Mouse (Mus musculus) right cerebral cortex, postnatal 4 days (tissue): ENCODE measurements around the gene Atp5h.
A peak's percentile ranks its signal among the peaks of the same experiment; 100 is the strongest.

ENCODE experiments used
- DNase-seq: peaks from one replicate; pipeline ENCODE4 v3.0.0-alpha.2; 2022

The Atp5h gene

DNA sequence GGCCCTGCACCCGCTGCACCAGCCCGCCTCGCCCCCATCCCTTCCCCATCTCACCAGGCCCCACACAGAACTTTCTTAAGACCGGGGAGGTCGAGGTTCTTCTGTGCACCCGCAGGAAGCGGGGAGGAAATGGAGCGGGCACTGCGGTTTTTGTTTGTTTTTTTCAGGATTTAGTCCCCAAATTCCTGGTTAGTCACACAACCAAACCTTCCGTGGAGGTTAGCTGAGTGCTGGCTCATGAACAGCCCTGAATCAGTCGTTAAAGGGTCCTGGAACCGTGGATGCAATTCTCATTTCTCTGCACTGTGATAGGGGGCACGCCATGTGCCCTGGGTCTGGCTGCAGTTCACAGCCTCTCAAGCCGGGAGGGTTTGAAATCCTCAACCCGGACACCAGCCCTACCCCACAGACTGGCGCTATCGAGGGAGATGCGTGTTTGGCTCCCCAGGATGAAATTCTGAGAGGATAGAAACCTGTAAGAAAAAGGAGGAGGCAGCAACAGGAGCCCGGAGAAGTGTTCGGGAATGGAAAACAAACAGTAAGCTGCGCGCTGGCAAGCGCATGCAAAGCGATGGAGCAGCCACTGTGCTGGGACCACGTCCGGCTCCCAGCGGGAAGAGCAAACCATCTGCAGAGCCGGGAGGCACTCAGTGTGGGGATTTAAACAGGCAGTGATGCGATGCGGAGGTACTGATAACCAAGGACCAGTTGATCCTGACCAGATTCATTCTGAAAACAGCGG is 16.0 kb upstream of the Atp5h start:
- peak; percentile 52 for DNase-seq

DNA sequence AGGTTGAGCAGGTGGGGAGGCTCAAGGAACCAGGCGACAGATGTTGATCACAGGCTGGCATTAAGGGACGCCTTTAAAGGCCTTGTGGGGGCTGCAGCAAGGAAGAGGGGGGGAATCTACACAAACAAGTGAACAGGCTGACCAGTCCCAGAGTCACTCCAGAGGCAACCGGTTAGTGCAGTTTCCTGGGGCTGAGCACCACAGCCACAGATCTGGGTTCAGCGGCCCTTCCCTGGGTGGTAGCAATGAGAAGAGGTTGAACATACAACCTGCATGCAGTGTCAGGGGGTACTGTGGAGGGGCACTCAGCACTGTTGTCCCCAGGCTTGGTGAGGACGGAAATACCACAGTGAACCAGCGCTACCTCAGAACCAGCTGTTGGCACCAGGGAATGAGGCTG is 13.6 kb upstream of the Atp5h start:
- no peak for DNase-seq

DNA sequence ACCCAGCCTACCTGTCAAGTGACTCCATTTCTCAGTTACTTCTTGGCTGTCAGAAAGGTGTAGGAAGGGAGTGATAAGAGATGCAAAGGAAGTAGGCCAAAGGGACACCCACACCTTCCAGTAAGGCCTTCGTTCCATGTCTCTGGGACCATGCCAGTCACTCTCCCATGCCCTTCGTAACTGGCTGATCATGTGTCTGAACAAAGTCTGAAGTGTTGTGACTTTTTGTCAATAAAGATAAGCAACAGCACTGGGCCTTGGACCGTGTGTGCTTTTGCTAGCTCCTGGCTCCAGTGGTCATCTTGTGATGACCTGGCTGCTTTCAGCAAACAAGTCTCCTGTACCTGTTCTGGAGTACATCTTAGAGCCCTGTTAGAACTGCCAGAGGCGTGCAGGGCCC is 13.1 kb upstream of the Atp5h start:
- DNase-seq = no peak

- no peak for DNase-seq
These were observed 10.8 kb upstream of the Atp5h start for GRCm38 (mm10) chr11:115430561-115430960.

GRCm38 (mm10) chr11:115429307-115429706 is 9.5 kb upstream of the Atp5h start:
- no peak for DNase-seq

DNA sequence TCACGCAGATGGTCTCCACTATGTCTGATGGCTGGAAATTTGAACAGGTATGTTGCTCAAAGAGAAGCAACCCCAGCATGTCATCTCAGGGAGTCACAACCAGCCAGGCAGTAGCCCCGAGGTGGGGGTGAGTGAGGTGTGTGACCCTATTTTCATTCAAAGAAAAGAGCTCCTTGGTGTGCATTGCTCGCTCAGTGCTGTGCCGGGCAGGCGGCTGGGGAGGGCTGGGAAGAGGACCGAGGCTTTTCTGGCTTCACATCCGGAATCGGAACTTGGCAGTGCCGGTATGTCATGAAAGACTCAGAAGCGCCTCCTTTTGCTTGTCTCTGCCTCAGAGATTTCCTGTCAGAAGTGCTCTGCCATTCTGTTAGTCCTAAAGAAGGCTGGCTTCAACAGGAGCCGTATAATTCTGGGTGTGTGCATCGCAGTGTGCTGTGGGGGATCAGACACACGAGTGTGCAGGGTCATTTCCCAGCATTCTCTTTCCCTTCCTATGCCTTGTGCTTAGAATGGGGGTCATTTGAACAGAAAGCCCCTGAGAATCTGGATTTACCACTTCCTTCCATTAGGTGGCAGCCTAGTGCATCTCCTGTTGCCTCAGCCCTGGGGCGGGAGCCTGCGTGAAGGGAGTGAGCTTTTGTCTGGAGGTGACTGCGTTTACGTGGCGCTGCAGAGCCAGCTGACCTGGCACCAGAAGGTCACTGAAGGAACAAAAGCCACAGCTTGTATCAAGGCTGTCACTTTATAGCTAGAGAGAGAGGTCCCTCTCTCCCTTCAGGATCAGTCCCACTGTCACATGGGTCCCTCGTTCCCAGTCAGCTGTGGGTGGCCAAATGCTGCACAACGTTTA is 7.9 kb upstream of the Atp5h start:
- peak; percentile 62 for DNase-seq

DNA sequence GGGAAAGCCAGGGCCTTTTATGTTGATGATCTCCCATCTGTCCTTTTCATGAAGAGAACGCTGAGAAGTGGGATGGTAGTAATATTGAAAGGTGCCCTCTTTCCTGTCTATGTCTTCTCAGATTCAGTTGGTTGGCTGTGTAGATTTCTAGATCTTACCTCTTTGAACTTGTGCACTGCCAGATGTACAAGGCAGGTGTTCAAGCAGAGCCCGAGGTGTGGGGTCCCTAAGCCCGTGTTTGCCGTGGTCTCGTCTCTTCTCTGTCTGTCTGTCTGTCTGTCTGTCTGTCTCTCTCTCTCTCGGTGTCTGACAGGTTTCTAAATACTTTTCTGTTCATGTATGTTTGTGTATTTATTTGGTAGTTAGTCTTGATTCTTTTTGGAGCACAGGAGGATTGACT is 5.9 kb upstream of the Atp5h start:
- DNase-seq = no peak

- no peak for DNase-seq
These were observed 4.9 kb upstream of the Atp5h start for GRCm38 (mm10) chr11:115424666-115425065.

DNA sequence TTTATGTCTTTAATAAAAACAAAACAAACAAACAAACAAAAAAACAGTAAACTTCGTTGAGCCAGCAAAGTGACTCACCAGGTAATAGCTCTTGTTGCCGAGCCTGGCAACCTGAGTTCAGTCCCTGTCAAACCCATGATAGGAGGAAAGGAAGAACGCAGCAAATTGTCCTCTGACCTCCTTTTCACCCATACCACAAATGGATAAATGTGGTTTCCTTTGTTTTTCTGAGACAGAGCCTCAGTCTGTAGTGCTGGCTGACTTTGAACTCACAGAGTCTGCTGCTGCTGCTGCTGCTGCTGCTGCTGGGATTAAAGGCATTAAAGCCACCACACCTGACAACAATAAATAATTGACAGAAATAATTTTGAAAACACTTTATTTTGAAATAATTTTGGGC is 3.3 kb upstream of the Atp5h start:
- DNase-seq = no peak

GRCm38 (mm10) chr11:115421972-115422371 is 2.2 kb upstream of the Atp5h start:
- no peak for DNase-seq

DNA sequence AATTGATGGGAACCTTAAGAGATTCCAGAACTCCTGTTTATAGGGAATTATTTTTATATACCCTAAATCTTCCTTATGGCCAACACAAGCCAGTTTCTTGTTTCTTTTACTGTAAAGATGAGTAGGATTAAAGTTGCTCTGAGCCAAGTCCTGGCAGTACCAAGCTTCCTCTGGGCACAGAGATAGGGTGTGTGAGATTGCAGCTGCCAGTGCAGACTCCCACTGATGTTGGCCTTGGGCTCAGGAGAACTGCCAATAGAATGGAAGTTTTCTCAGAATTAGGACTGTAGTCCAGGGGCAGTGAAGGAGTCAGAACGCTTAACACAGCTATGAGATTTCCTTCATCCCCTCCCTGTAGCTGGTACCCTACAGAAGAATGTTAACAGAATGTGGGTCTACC is 1.6 kb upstream of the Atp5h start:
- DNase-seq = no peak

- DNase-seq = peak; percentile 64
These were observed 801 bp upstream of the Atp5h start for GRCm38 (mm10) chr11:115420336-115421190.

DNA sequence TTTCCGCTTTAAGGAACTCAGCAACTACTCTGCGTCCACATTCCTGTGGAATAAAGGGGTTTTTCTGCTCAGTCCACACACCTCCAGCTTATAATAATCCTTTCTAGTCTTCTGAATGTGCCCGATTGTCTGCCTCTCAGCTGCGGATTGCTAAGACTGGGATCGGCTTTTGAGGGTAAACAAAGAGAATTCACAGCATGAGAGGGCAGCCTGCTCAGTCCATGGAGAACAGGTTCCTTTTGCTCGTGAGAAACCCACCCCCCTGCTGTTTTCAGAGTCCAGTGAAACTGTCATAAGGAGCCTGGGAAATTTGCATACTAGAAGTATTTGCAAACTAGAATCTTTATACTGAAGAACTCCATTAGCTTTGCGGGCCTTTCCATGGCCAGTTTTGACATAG is 10.2 kb downstream of the Atp5h start:
- DNase-seq = no peak

- no peak for DNase-seq
These were observed 11.4 kb downstream of the Atp5h start for GRCm38 (mm10) chr11:115408266-115408920.

GRCm38 (mm10) chr11:115406858-115407401 is 12.8 kb downstream of the Atp5h start:
- DNase-seq = no peak

GRCm38 (mm10) chr11:115405723-115406122 is 14.0 kb downstream of the Atp5h start:
- DNase-seq = no peak

DNA sequence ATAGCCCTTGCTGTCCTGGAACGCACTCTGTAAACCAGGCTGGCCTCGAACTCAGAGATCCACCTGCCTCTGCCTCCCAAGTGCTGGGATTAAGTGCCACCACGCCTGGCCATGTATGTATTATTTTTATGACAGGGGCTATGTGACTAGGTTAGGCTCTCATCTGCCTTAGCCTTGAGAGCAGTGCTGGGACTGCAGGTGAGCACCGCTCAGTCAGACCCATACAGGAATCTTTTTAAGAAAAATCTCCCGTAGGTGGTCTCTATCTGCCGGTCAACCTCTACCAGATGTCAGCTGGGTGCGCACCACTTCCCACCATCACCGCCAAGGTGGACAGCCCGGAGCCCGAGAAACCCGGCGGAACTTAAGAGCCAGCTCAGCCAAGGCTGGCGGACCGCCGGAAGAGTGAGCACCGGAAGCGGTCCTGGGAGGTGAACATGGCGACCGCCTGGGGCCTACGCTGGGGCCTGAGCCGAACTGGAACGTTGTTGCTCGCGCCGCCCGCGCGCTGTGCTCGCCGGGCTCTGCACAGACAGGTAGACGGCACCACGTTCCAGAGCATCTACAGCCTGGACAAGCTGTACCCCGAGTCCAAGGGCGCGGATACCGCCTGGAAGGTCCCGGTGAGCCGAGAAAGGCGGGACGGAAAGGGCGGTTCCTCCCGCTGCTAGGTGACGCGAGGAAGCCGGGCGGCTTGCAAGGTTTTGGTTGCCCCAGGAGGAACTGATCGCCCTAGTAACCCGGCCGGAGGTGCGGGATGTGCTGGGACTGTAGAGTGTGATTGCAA is 16.2 kb downstream of the Atp5h start, which contains the start of gene Mrpl58:
Mrpl58 (plus strand) TSS at position 415 of the 787 bp plus-strand sequence.
- DNase-seq = peak; percentile 85

- no peak for DNase-seq
These were observed 19.0 kb downstream of the Atp5h start for GRCm38 (mm10) chr11:115400630-115401391.

DNA sequence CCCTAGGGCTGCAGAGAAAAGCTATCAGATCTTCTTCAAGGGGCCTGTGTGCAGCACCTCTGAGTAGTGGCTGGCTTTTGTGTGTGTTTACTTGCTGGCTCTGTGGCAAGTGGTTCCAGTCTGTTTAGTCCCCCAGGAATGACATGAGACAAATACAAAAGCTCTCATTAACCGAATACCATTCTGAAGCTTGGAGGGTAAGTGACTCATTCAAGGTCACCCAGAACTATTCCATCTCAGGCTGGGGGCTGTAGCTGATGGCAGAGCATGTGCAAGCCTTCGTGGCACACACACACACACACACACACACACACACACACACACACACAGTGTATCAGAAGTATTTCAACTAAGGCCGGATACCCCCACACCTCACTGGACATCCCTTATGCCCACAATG is 19.6 kb downstream of the Atp5h start:
- DNase-seq = no peak

GRCm38 (mm10) chr11:115398085-115398484 is 21.7 kb downstream of the Atp5h start:
- DNase-seq = no peak
